Mouse (Mus musculus) midbrain, embryonic 14.5 days (tissue): ENCODE data around the gene Cdcp1. TPM values are rescaled to one million over a fixed set of nuclear protein-coding genes. Genes with fewer than 3 reads are reported as not detected.

ENCODE experiments used
- ATAC-seq: fragments of 200-750 bp; cut with Nextera tagmentation; 2 replicates; pipeline ENCODE4 v1.8.0; 2017; ENCODE audit warnings: moderate number of reproducible peaks, moderate library complexity; ENCODE audit not compliant: low FRiP score, low TSS enrichment
- DNase-seq: peaks from one replicate; pipeline ENCODE4 v3.0.0-alpha.2; 2015
- H3K27ac ChIP-seq: fragments of 300-500 bp; sonication (generic); replicated peaks from 2 replicates; pipeline ENCODE4 v1.5.1; 2014; ENCODE audit warnings: mild to moderate bottlenecking, low read depth, low read length, moderate library complexity
- H3K27me3 ChIP-seq: fragments of 300-500 bp; sonication (generic); 2 replicates; pipeline ENCODE4 v1.6.1; 2014; ENCODE audit warnings: low read length, control low read depth, mixed read lengths; ENCODE audit not compliant: control insufficient read depth, insufficient read depth
- H3K36me3 ChIP-seq: fragments of 300-500 bp; sonication (generic); 2 replicates; pipeline ENCODE4 v1.6.1; 2014; ENCODE audit warnings: low read length, control low read depth; ENCODE audit not compliant: control insufficient read depth, insufficient read depth
- H3K4me1 ChIP-seq: fragments of 300-500 bp; sonication (generic); 2 replicates; pipeline ENCODE4 v1.6.1; 2014; ENCODE audit warnings: mild to moderate bottlenecking, antibody characterized with exemption, low read length, control low read depth; ENCODE audit not compliant: control insufficient read depth, insufficient read depth
- H3K4me2 ChIP-seq: fragments of 300-500 bp; sonication (generic); 2 replicates; pipeline ENCODE4 v1.6.1; 2014; ENCODE audit warnings: mild to moderate bottlenecking, low read length, moderate library complexity
- H3K4me3 ChIP-seq: fragments of 300-500 bp; sonication (generic); replicated peaks from 2 replicates; pipeline ENCODE4 v1.5.1; 2014; ENCODE audit warnings: low read depth, low read length
- H3K9ac ChIP-seq: fragments of 300-500 bp; sonication (generic); replicated peaks from 2 replicates; pipeline ENCODE4 v1.6.1; 2014; ENCODE audit warnings: mild to moderate bottlenecking, low read length, moderate library complexity
- H3K9me3 ChIP-seq: fragments of 300-500 bp; sonication (generic); 2 replicates; pipeline ENCODE4 v1.6.1; 2016; ENCODE audit warnings: low read length, control low read depth, mixed read lengths; ENCODE audit not compliant: control insufficient read depth
- WGBS: fragments of 180-500 bp; shearing (Covaris S2); extraction: QIAGEN DNeasy Blood & Tissue Kit; methylation state at CpG from one replicate; pipeline ENCODE4 v1.1.7; 2014; 5-methylcytosine and 5-hydroxymethylcytosine counted together
- polyA plus RNA-seq: library from polyadenylated mRNA; unstranded; fragments of >200 nt; fragmentation: Nextera tagmentation; extraction: Ambion mirVana; gene quantifications from 2 replicates; pipeline ENCODE4 v1.2.1, GENCODE M21; 2014

Cdcp1 gene
- not detected in 2 replicates for polyA plus RNA-seq

GRCm38 (mm10) chr9:123215621-123216440, at the start of gene Cdcp1:
TSS of gene Cdcp1 (minus strand) at chr9:123216038.
- H3K27ac ChIP-seq, result no peak within 1 kb of the TSS
- H3K4me1 ChIP-seq, result no peaks in the 10 kb centered on the region
- H3K9me3 ChIP-seq, result no peaks in the 10 kb centered on the region
- H3K9ac ChIP-seq, result no peak within 1 kb of the TSS
- 0 out of 2 replicates have a peak within 1 kb of the TSS, but pooled peaks have one; percentile 3 for H3K4me3 ChIP-seq
- peaks cover 16% of the 10 kb centered on the region; the same call in 1 of the 2 replicates for H3K27me3 ChIP-seq
- ATAC-seq, result no peak
- H3K4me2 ChIP-seq, result peak within 1 kb of the TSS; percentile 46
- WGBS, result 7% methylated on average over 45 of the region's 45 CpGs
- no peaks in the 10 kb centered on the region for H3K36me3 ChIP-seq
- no peak for DNase-seq

- H3K27me3 ChIP-seq, result no peaks in the 10 kb centered on the region
- H3K9me3 ChIP-seq, result no peaks in the 10 kb centered on the region
- peak within 1 kb of the TSS; percentile 79 for H3K27ac ChIP-seq
- peaks cover 7% of the 10 kb centered on the region; the same call in 1 of the 2 replicates for H3K4me1 ChIP-seq
- DNase-seq (peak; percentile 93), ATAC-seq (peak; percentile 89)
- peak within 1 kb of the TSS; percentile 73 for H3K4me3 ChIP-seq
- no peaks in the 10 kb centered on the region for H3K36me3 ChIP-seq
- H3K9ac ChIP-seq, result peak within 1 kb of the TSS; percentile 81
- WGBS, result under 1% methylated on average over 39 of the region's 40 CpGs
- peak within 1 kb of the TSS; percentile 85 for H3K4me2 ChIP-seq
Observed at GRCm38 (mm10) chr9:123260611-123261021, 44.8 kb upstream of the Cdcp1 start, which contains the start of gene Tmem158. TSS of gene Tmem158 (minus strand) at chr9:123260764.

- peak overlapping the region; percentile 81 for H3K9ac ChIP-seq
- peak overlapping the region; percentile 85 for H3K4me2 ChIP-seq
- H3K4me1 ChIP-seq, result peaks cover 7% of the 10 kb centered on the region; the same call in 1 of the 2 replicates
- H3K36me3 ChIP-seq, result no peaks in the 10 kb centered on the region
- H3K9me3 ChIP-seq, result no peaks in the 10 kb centered on the region
- DNase-seq (peak; percentile 78), ATAC-seq (peak; percentile 80)
- peak overlapping the region; percentile 79 for H3K27ac ChIP-seq
- peak overlapping the region; percentile 73 for H3K4me3 ChIP-seq
- H3K27me3 ChIP-seq, result no peaks in the 10 kb centered on the region
- WGBS, result 0% methylated on average over 88 of the region's 92 CpGs
Observed at GRCm38 (mm10) chr9:123259896-123260610, 44.2 kb upstream of the Cdcp1 start.

GRCm38 (mm10) chr9:123259461-123259895, 43.6 kb upstream of the Cdcp1 start:
- under 1% methylated on average over 45 of the region's 45 CpGs for WGBS
- Histone ChIP-seq H3K36me3 (no peaks in the 10 kb centered on the region), H3K9ac (peak overlapping the region; percentile 81), H3K27me3 (no peaks in the 10 kb centered on the region), H3K27ac (peak overlapping the region; percentile 79), H3K4me2 (peak overlapping the region; percentile 85), H3K9me3 (no peaks in the 10 kb centered on the region), H3K4me1 (peaks cover 7% of the 10 kb centered on the region; the same call in 1 of the 2 replicates), H3K4me3 (peak overlapping the region; percentile 73)
- peak; percentile 28 for ATAC-seq
- peak; percentile 86 for DNase-seq

- no peaks in the 10 kb centered on the region for H3K9me3 ChIP-seq
- no peak overlapping the region for H3K27ac ChIP-seq
- peak; percentile 67 for DNase-seq
- H3K4me3 ChIP-seq, result peak overlapping the region; percentile 73
- H3K9ac ChIP-seq, result peak overlapping the region; percentile 81
- H3K4me2 ChIP-seq, result peak overlapping the region; percentile 85
- H3K4me1 ChIP-seq, result peaks cover 7% of the 10 kb centered on the region; the same call in 1 of the 2 replicates
- no peaks in the 10 kb centered on the region for H3K27me3 ChIP-seq
- no peaks in the 10 kb centered on the region for H3K36me3 ChIP-seq
- 22% methylated on average over 10 of the region's 10 CpGs for WGBS
- ATAC-seq, result no peak
Observed at GRCm38 (mm10) chr9:123258796-123259195, 43.0 kb upstream of the Cdcp1 start.

- DNase-seq (no peak), ATAC-seq (no peak)
- Histone ChIP-seq H3K4me3 (no peak overlapping the region), H3K27me3 (no peaks in the 10 kb centered on the region), H3K9me3 (no peaks in the 10 kb centered on the region), H3K36me3 (no peaks in the 10 kb centered on the region), H3K9ac (no peak overlapping the region), H3K4me1 (peaks cover 5% of the 10 kb centered on the region; the same call in 1 of the 2 replicates), H3K4me2 (no peak overlapping the region), H3K27ac (no peak overlapping the region)
- WGBS, result 81% methylated on average over 3 of the region's 3 CpGs
Observed at GRCm38 (mm10) chr9:123255736-123256135, 39.9 kb upstream of the Cdcp1 start.

GRCm38 (mm10) chr9:123247992-123248391, 32.2 kb upstream of the Cdcp1 start:
- H3K27me3 ChIP-seq, result no peaks in the 10 kb centered on the region
- ATAC-seq (no peak), DNase-seq (no peak)
- H3K36me3 ChIP-seq, result no peaks in the 10 kb centered on the region
- H3K9me3 ChIP-seq, result no peaks in the 10 kb centered on the region
- H3K4me2 ChIP-seq, result no peak overlapping the region
- no peak overlapping the region for H3K4me3 ChIP-seq
- no peak overlapping the region for H3K9ac ChIP-seq
- H3K4me1 ChIP-seq, result no peaks in the 10 kb centered on the region
- WGBS, result 95% methylated on average over 1 of the region's 1 CpGs
- H3K27ac ChIP-seq, result no peak overlapping the region

- H3K4me1 ChIP-seq, result no peaks in the 10 kb centered on the region
- DNase-seq, result no peak
Observed at GRCm38 (mm10) chr9:123245146-123245545, 29.3 kb upstream of the Cdcp1 start.

More at GRCm38 (mm10) chr9:123245146-123245545, 29.3 kb upstream of the Cdcp1 start:
- ATAC-seq, result no peak
- Histone ChIP-seq H3K4me3 (no peak overlapping the region), H3K36me3 (no peaks in the 10 kb centered on the region), H3K27me3 (no peaks in the 10 kb centered on the region), H3K9me3 (no peaks in the 10 kb centered on the region), H3K4me2 (no peak overlapping the region), H3K27ac (no peak overlapping the region), H3K9ac (no peak overlapping the region)
- 80% methylated on average over 4 of the region's 4 CpGs for WGBS
